Mouse (Mus musculus): ENCODE data around the gene Prr12. TPM values are rescaled to one million over a fixed set of nuclear protein-coding genes. Genes with fewer than 3 reads are reported as not detected.

Gene Prr12
- polyA plus RNA-seq, 1 experiment from 2014 or later: 17.9 TPM

- Histone ChIP-seq H3K27ac (ENCODE audit: low read depth, low read length) (peak overlapping the region; percentile 49; the same call in 1 of the 2 replicates), H3K4me2 (ENCODE audit: low read depth, low read length) (no peak overlapping the region), H3K4me1 (ENCODE audit: control insufficient read depth, insufficient read depth, low read length) (peaks cover 17% of the 10 kb centered on the region), H3K9ac (replicated peaks; ENCODE audit: low read depth, low read length) (no peak overlapping the region), H3K36me3 (ENCODE audit: control insufficient read depth, insufficient read depth, low read length) (no peaks in the 10 kb centered on the region), H3K4me3 (ENCODE audit: low read depth, low read length) (no peak overlapping the region), H3K9me3 (ENCODE audit: control insufficient read depth, low read length) (no peaks in the 10 kb centered on the region), H3K27me3 (ENCODE audit: control insufficient read depth, insufficient read depth, low read length) (no peaks in the 10 kb centered on the region)
- WGBS: 79% methylated on average over 10 of the region's 10 CpGs
- ATAC-seq (ENCODE audit: low read depth): no peak
Measured at GRCm38 (mm10) chr7:45058607-45059571, 6.2 kb upstream of the Prr12 start.

- H3K4me1 ChIP-seq (ENCODE audit: control insufficient read depth, insufficient read depth, low read length): peaks cover 13% of the 10 kb centered on the region
- H3K27me3 ChIP-seq (ENCODE audit: control insufficient read depth, insufficient read depth, low read length): no peaks in the 10 kb centered on the region
- no peak for ATAC-seq (ENCODE audit: low read depth)
- no peak overlapping the region for H3K9ac ChIP-seq (replicated peaks; ENCODE audit: low read depth, low read length)
- H3K36me3 ChIP-seq (ENCODE audit: control insufficient read depth, insufficient read depth, low read length): no peaks in the 10 kb centered on the region
- H3K4me3 ChIP-seq (ENCODE audit: low read depth, low read length): no peak overlapping the region
- H3K9me3 ChIP-seq (ENCODE audit: control insufficient read depth, low read length): no peaks in the 10 kb centered on the region
- no peak overlapping the region for H3K4me2 ChIP-seq (ENCODE audit: low read depth, low read length)
- no peak overlapping the region for H3K27ac ChIP-seq (ENCODE audit: low read depth, low read length)
Measured at GRCm38 (mm10) chr7:45056972-45057348, 4.3 kb upstream of the Prr12 start.

GRCm38 (mm10) chr7:45056329-45056971 lies 3.8 kb upstream of the Prr12 start:
- Histone ChIP-seq H3K9me3 (ENCODE audit: control insufficient read depth, low read length) (no peaks in the 10 kb centered on the region), H3K4me1 (ENCODE audit: control insufficient read depth, insufficient read depth, low read length) (peaks cover 14% of the 10 kb centered on the region), H3K27me3 (ENCODE audit: control insufficient read depth, insufficient read depth, low read length) (no peaks in the 10 kb centered on the region), H3K4me3 (ENCODE audit: low read depth, low read length) (no peak overlapping the region), H3K4me2 (ENCODE audit: low read depth, low read length) (no peak overlapping the region), H3K9ac (replicated peaks; ENCODE audit: low read depth, low read length) (no peak overlapping the region), H3K27ac (ENCODE audit: low read depth, low read length) (no peak overlapping the region), H3K36me3 (ENCODE audit: control insufficient read depth, insufficient read depth, low read length) (no peaks in the 10 kb centered on the region)
- no peak for ATAC-seq (ENCODE audit: low read depth)
- 68% methylated on average over 14 of the region's 14 CpGs for WGBS

- Histone ChIP-seq H3K9ac (replicated peaks; ENCODE audit: low read depth, low read length) (peak overlapping the region; percentile 95), H3K27me3 (ENCODE audit: control insufficient read depth, insufficient read depth, low read length) (no peaks in the 10 kb centered on the region), H3K4me3 (ENCODE audit: low read depth, low read length) (peak overlapping the region; percentile 88), H3K4me2 (ENCODE audit: low read depth, low read length) (peak overlapping the region; percentile 97), H3K4me1 (ENCODE audit: control insufficient read depth, insufficient read depth, low read length) (peaks cover 13% of the 10 kb centered on the region), H3K9me3 (ENCODE audit: control insufficient read depth, low read length) (no peaks in the 10 kb centered on the region), H3K27ac (ENCODE audit: low read depth, low read length) (peak overlapping the region; percentile 98), H3K36me3 (ENCODE audit: control insufficient read depth, insufficient read depth, low read length) (peaks cover 13% of the 10 kb centered on the region)
- peak; percentile 91 for ATAC-seq (ENCODE audit: low read depth)
- WGBS: under 1% methylated on average over 33 of the region's 33 CpGs
Measured at GRCm38 (mm10) chr7:45053931-45054510, 1.3 kb upstream of the Prr12 start.

DNA sequence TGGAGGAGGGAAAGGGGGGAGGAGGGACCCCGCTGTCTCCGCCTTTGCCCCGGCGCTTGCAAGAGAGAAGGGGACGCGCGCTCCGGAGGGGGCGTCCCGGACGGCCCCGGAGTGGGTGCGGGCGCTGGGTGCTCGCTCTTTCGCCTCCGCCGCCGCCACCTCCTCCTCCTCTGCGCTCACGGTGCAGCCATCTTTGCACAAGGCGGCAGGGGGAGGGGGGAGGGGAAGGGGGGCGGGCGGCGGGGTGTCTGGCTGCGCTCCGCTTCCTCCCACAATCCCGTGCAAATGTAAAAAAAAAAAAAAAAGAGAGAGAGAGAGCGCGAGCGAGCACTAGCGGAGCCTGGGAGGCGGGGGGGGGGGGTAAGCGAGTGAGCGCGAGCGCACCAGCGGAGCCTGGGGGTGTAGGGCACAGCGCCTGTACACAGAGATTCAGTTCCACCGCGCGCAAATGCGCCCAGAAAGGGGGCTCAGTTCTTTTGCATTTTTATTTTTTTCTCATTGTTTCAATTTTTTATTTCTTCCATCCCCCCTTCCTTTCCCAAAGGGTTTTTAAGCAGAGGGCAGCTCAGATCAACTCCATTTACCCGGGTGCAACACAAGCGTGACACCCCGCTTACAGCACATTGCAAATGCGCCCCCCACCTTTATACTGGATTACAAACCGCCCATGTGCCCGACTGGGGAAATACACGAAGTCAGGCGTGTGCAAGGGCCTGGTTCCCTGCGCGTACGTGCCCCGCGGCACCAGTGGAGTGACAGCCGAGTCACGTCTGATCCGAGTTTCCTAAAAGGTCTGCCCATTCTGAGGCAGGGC lies 643 bp upstream of the Prr12 start:
- no peaks in the 10 kb centered on the region for H3K9me3 ChIP-seq (ENCODE audit: control insufficient read depth, low read length)
- peak overlapping the region; percentile 95 for H3K9ac ChIP-seq (replicated peaks; ENCODE audit: low read depth, low read length)
- under 1% methylated on average over 22 of the region's 59 CpGs for WGBS
- H3K27me3 ChIP-seq (ENCODE audit: control insufficient read depth, insufficient read depth, low read length): no peaks in the 10 kb centered on the region
- H3K4me2 ChIP-seq (ENCODE audit: low read depth, low read length): peak overlapping the region; percentile 97
- peak overlapping the region; percentile 98 for H3K27ac ChIP-seq (ENCODE audit: low read depth, low read length)
- peak; percentile 47 for ATAC-seq (ENCODE audit: low read depth)
- H3K36me3 ChIP-seq (ENCODE audit: control insufficient read depth, insufficient read depth, low read length): peaks cover 20% of the 10 kb centered on the region
- H3K4me1 ChIP-seq (ENCODE audit: control insufficient read depth, insufficient read depth, low read length): peaks cover 13% of the 10 kb centered on the region
- peak overlapping the region; percentile 88 for H3K4me3 ChIP-seq (ENCODE audit: low read depth, low read length)

DNA sequence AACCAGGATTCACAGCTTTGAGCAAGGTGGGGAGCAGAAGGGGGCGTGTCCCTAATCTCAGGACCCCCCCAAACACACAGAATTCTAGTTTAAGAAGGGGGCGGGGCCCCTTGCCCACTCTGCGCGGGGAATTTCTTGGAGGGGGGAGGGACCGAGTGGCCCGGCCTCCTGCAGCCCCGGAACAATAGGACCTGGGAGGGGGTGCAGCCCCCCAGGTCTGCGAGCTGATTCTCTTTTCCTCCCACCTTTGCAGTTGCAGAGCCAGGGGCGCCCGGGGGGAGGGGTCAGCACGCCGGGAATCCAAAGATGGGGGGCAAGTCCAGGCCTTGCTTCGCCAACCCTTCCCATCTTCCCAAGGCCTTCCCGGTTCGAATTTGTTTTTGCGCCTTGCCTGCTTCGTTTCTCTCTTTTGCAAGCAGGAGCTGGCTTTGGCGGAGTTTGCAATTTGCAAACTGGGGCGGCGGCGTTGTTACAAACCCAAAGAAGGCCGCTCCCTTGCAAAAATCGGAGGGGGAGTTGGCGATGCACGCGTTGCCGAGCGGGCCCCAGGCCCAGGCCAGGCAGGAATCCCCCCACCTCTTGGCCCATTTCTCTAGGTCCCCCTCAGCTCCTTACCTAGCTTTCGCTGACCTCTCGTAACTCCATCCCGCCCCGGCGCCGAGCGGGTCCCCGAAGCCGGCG lies 360 bp downstream of the Prr12 start:
- no peaks in the 10 kb centered on the region for H3K27me3 ChIP-seq (ENCODE audit: control insufficient read depth, insufficient read depth, low read length)
- peaks cover 13% of the 10 kb centered on the region for H3K4me1 ChIP-seq (ENCODE audit: control insufficient read depth, insufficient read depth, low read length)
- peak overlapping the region; percentile 95 for H3K9ac ChIP-seq (replicated peaks; ENCODE audit: low read depth, low read length)
- H3K9me3 ChIP-seq (ENCODE audit: control insufficient read depth, low read length): no peaks in the 10 kb centered on the region
- under 1% methylated on average over 37 of the region's 38 CpGs for WGBS
- H3K4me2 ChIP-seq (ENCODE audit: low read depth, low read length): peak overlapping the region; percentile 97
- peak overlapping the region; percentile 98 for H3K27ac ChIP-seq (ENCODE audit: low read depth, low read length)
- peaks cover 29% of the 10 kb centered on the region for H3K36me3 ChIP-seq (ENCODE audit: control insufficient read depth, insufficient read depth, low read length)
- peak overlapping the region; percentile 88 for H3K4me3 ChIP-seq (ENCODE audit: low read depth, low read length)
- no peak for ATAC-seq (ENCODE audit: low read depth)

- Histone ChIP-seq H3K27ac (ENCODE audit: low read depth, low read length) (peak overlapping the region; percentile 98), H3K9me3 (ENCODE audit: control insufficient read depth, low read length) (no peaks in the 10 kb centered on the region), H3K4me3 (ENCODE audit: low read depth, low read length) (peak overlapping the region; percentile 88), H3K27me3 (ENCODE audit: control insufficient read depth, insufficient read depth, low read length) (no peaks in the 10 kb centered on the region), H3K9ac (replicated peaks; ENCODE audit: low read depth, low read length) (peak overlapping the region; percentile 95), H3K4me1 (ENCODE audit: control insufficient read depth, insufficient read depth, low read length) (peaks cover 13% of the 10 kb centered on the region), H3K4me2 (ENCODE audit: low read depth, low read length) (peak overlapping the region; percentile 97), H3K36me3 (ENCODE audit: control insufficient read depth, insufficient read depth, low read length) (peaks cover 36% of the 10 kb centered on the region)
- ATAC-seq (ENCODE audit: low read depth): no peak
- 3% methylated on average over 13 of the region's 13 CpGs for WGBS
Measured at GRCm38 (mm10) chr7:45051601-45051974, 1.1 kb downstream of the Prr12 start.

DNA sequence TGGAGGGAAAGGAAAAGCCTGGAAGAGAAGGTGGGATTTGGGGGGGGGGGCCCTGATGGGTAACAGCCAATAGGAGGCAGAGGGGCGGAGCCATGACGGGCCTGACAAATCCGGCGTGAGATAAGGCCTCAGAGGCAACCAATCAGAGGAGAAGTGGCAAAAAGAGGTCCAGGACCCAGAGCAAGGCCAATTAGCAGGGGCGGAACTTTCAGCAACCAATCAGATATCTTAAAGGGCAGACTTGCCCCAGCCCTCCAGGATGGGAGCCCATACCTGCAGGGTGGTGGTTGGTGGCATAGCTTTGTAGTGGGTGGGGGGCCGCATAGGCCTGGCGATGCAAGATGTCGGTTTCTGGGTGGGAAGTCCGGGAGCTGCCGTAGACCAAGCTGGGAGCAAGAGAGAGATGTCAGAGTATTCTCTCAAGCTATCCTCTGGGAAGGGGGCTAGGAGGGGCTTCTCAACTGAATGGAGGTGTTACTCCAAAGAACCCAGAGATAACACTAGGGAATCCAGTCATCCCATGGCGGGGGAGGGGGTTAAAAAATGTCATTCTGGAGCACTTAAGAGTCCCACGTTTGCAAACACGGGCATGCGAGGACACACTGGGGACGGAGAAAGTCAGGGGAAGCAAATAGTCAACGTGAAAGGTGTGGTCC lies 1.6 kb downstream of the Prr12 start:
- Histone ChIP-seq H3K4me3 (ENCODE audit: low read depth, low read length) (peak overlapping the region; percentile 88), H3K36me3 (ENCODE audit: control insufficient read depth, insufficient read depth, low read length) (peaks cover 41% of the 10 kb centered on the region), H3K9ac (replicated peaks; ENCODE audit: low read depth, low read length) (peak overlapping the region; percentile 95), H3K9me3 (ENCODE audit: control insufficient read depth, low read length) (no peaks in the 10 kb centered on the region), H3K4me1 (ENCODE audit: control insufficient read depth, insufficient read depth, low read length) (peaks cover 13% of the 10 kb centered on the region), H3K27me3 (ENCODE audit: control insufficient read depth, insufficient read depth, low read length) (no peaks in the 10 kb centered on the region), H3K27ac (ENCODE audit: low read depth, low read length) (peak overlapping the region; percentile 98; the same call in 1 of the 2 replicates), H3K4me2 (ENCODE audit: low read depth, low read length) (peak overlapping the region; percentile 97)
- peak; percentile 48 for ATAC-seq (ENCODE audit: low read depth)
- WGBS: 5% methylated on average over 16 of the region's 16 CpGs

Data from neural tube, embryonic 14.5 days (tissue).